Mouse (Mus musculus) lung, postnatal 25 days (tissue): ENCODE measurements around the gene Ndufv3.
"Not testable (repeated sequence)": the region's sequence is repeated elsewhere in the genome, so short reads cannot be mapped to it uniquely, and the experiment has no call there.

Experiments
- DNase-seq: peaks from one replicate; pipeline ENCODE4 v3.0.0; 2022; ENCODE audit warnings: low spot score

Ndufv3 gene

GRCm38 (mm10) chr17:31511792-31512495, 8.0 kb upstream of the Ndufv3 start:
- peak; percentile 83 for DNase-seq

DNA sequence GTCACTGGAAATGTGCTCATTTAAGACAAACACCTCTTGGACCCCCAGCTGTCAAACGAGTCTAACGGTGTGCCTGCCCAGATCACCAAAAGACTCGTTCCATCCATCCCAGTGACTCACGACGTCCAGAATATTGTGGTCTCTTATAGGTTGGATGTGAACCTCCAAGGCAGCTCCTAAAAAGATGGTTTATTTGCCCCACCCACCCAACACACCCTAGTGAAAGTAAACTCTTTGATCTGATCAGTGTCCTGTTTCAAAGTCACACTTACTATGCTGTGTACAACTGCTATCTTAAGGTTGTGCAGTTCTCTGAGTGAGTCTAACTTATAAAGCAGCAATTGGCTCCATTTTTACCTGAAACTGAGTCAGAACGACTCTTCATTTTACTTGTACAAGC, 7.3 kb upstream of the Ndufv3 start:
- DNase-seq = no peak

DNA sequence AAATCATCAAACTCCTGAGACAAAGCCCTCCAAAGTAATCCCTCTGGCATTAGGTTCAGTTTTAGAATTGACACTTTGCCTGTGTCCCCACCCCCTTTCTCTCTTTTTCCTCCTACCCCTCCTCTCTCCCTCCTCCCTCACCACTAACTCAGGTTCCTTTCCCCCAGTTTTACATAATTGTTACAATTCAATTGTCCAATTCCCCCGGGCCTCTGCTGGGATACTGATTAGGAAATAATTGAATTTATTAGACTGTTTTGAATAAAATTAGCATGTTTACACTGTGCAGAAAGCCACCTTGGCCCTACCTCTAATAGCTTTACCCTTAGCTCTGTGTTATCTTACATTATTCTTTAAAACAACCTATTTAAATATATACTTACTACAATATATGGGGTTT, 5.2 kb upstream of the Ndufv3 start:
- no peak for DNase-seq

DNA sequence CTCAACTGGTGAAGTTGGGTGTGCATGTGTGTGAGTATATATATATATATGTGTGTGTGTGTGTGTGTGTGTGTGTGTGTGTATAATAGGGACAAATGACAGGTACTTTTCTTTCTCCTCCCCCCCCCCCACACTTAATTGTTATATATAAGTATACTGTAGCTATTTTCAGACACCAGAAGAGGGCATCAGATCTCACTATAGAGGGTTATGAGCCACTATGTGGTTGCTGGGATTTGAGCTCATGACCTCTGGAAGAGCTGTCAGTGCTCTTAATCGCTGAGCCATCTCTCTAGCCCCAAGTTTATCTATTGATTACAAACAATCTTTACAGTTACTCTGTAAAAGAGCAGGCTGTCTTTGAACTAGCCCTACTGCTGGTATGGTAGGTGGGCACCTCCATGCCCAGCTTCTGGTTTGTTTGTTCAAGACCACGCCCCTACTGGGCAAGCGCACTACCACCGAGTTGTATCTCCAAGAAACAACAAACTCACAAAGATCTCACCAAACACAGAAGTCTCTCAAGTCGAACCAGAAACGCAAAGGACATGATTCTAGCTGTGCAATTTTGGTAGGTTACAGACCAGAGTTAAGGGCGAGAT, 470 bp upstream of the Ndufv3 start:
- DNase-seq = no peak

GRCm38 (mm10) chr17:31520895-31521294, 980 bp downstream of the Ndufv3 start:
- DNase-seq = no peak

DNA sequence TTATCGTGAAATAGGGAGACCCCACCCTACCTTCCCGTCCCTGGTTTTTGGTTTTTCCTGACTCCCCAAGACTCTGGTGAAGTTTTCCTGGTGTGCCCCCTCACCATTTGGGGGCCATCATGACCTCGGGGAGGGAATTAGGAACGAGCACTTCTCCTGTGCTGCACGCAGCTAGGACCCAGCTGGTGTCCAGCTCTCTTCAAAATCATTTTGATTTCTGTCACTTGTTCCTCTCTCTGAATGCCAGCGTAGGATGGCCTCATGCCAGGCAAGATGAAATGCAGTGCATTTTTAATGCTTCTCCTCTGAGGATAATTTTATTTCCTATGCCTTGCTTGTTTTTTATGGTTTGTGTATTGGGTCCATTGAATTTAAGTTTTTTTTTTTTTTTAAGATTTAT, 2.0 kb downstream of the Ndufv3 start:
- DNase-seq = no peak

GRCm38 (mm10) chr17:31525114-31525513, 5.2 kb downstream of the Ndufv3 start:
- no peak for DNase-seq

DNA sequence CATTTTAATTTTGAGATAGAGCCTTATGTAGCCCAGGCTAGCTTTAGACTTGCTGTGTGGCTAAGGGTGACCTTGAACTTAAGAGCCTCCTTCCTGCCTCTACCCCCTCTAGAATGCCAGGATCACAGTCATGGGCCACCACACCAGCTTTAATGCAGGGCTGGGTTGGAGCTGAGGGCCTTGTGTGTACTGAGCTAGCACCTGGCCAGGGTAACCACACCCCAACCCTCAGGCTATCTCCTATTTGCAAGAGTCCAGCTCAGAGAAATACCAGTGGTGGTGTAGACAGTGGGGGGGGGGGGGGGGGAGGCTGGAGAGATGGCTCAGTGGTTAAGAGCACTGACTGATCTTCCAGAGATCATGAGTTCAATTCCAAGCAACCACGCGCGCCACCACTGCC, 5.9 kb downstream of the Ndufv3 start:
- no peak for DNase-seq

GRCm38 (mm10) chr17:31529314-31529713, 9.4 kb downstream of the Ndufv3 start:
- DNase-seq = peak; percentile 31

DNA sequence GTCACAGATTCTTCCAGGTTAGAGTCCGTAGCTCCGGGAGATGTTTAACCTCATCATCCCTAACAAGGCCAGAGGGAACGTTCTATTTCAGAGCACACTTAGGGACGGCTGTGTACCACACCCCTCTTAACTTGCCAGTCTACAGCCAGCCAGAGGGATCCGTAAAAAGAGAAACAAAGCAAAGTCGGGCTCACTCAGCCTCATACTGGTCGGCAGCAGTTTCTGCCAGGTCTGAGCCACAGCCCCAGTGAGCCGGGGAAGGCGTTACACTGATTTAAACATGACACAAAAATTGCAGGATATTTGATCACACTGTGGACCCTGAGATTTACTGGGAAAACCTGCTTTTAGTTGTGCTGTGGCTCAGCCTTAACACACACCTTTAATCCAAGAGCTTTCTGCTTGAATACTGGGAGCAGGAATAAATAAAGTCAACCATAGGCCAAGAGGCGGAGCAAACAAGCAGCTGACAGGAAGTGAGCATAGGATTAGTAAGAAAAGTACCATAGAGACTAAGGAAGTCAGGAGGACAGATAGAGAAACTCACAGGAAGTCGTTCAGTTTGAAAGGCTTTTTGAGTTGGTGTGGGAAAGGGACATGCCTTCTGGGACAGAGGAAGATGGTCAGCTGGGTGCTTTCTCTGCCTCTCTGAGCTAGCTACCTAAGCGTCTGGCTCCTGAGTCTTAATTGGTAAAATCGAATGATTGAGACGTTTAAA, 11.7 kb downstream of the Ndufv3 start:
- no peak for DNase-seq

DNA sequence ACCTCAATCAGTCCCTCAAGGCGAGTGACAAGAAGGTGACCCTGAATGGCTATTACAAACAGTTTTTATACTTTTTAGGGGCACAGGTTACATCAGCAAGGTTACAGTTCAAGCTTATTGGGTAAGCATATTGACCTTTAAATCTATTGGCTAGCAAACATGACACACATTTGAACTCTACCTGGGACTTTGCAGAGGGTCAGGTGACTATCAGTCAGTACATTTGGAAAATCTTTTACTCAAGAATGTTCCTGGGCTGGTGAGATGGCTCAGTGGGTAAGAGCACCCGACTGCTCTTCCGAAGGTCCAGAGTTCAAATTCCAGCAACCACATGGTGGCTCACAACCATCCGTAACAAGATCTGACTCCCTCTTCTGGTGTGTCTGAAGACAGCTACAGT, 12.4 kb downstream of the Ndufv3 start:
- DNase-seq = not testable (repeated sequence)

- no peak for DNase-seq
Observed at GRCm38 (mm10) chr17:31535358-31535757, 15.4 kb downstream of the Ndufv3 start.

- DNase-seq = peak; percentile 73
Observed at GRCm38 (mm10) chr17:31535871-31536629, 16.1 kb downstream of the Ndufv3 start.

DNA sequence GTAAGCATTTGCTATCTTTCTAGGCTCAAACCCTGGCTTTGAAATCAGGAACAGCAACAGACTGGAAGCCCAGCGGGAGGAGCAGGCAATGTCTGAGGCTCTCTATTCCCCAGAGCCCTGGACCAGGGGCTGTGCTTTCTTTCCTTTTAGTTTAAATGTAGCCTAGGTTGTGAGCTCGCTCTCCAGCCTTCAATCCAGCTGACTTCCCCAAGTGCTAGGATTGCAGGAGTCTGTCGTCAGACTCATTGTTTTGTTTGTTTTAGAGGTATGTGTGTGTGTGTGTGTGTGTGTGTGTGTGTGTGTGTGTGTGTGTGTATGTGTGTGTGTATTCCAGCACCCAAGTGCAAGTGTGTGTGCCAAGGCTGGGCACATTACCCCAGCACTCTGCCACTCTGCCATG, 20.2 kb downstream of the Ndufv3 start:
- DNase-seq = no peak

GRCm38 (mm10) chr17:31540809-31541459, 21.0 kb downstream of the Ndufv3 start:
- DNase-seq = no peak

DNA sequence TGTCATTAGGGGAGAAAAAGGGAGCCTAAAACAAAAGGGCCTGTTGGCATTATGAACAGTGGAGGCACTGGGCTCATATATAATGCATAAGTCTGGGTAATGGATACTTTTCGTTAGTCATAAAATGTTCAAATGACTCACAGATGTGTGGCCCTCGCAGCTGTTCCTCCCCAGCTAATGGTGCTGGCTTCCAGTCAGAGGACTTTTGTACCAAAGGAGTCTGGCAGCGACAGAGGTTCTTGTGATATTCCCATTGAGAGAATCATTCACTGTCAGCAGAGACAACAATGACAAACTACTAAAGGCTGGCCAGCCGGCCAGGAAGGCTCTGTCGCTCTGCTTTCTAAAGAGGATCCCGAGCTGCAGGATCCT, 21.5 kb downstream of the Ndufv3 start:
- DNase-seq = no peak

- no peak for DNase-seq
Observed at GRCm38 (mm10) chr17:31543574-31543973, 23.7 kb downstream of the Ndufv3 start.

DNA sequence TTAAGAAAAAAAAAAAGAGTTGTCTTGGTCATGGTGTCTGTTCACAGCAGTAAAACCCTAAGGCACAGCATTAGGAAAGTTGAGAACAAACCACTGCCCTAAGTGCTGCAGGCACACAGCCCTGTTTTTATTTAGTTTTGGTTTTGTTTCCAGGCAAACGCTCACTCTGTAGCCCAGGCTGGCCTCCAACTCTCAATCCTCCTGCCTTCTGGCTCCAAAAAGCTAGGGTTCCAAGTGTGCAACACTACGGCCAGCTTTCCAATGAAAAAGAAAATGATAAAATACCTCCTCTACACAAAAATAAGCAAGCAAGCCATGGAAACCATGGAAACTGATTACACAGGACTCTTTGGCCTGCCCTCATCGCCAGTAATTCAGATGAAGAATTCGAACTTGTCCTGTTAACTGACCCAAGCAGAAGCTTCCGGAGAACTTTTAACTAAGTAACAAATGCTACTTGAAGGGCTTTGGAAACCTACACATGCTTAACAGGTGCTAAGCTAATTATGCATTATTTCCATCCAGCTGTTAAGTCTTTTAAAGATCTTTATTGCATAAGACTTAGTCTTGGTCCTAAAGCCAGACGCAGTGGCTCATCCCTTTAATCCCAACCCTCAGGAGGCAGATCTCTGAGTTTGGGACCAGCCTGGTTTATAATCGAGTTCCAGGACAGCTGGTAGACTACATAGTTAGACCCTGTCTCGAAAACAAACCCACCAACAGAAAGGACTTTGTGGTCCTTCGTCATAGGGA, 26.7 kb downstream of the Ndufv3 start:
- DNase-seq = no peak

- no peak for DNase-seq
Observed at GRCm38 (mm10) chr17:31547974-31548373, 28.1 kb downstream of the Ndufv3 start.

DNA sequence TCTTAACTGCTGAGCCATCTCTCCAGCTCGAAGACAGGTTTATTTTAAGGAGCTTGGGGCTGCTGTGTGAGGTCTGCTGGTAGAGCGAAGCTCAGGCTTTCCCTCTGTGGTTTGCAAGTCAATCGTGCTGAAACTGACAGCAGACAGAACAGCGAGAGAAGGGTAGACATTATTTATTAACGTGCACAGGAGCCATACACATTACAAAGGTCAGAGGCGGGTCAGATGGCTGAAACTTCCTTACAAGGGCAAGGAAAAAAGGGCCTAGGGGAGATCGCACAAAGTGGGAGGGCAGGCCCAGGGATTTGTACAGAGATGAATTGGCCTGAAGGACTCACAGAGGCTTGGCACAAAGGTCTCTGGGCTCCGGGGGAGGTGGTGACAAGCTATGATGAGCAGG, 29.5 kb downstream of the Ndufv3 start:
- no peak for DNase-seq

- not testable (repeated sequence) for DNase-seq
Observed at GRCm38 (mm10) chr17:31552601-31553000, 32.7 kb downstream of the Ndufv3 start.
